Mouse (Mus musculus): Measurements from ENCODE around the gene Daam1. TPM values are rescaled to one million over a fixed set of nuclear protein-coding genes. Genes with fewer than 3 reads are reported as not detected.

The Daam1 gene
- polyA plus RNA-seq, 1 experiment, result 10.1 TPM

DNA sequence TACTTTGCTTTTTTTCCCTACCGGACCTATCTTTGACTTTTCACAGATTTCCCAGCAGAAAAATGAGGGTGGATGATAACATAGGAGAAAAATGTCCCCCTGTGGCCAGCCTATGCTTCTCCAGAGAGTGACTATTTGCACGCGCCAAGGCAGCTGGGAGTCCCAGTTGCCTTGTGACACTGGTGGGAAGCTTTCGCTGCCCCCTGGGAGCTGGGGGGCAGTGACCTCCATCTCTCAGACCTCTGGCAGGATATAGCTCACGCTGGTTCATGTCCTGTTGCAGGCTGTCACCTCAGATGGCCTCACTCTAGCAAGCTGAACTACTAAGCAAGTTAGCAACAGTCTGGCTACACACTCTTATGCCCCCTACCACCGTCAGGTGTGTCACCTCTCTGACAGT is 200.9 kb downstream of the Daam1 start:
- Histone ChIP-seq H3K79me2 (ENCODE audit: control insufficient read depth, insufficient read depth) (no peaks in the 10 kb centered on the region), H3ac (ENCODE audit: control insufficient read depth, insufficient read length) (no peak overlapping the region), H3K4me3 (no peak overlapping the region), H3K4me2 (ENCODE audit: low read depth) (no peak overlapping the region), H3K27me3 (ENCODE audit: control insufficient read depth, insufficient read depth, insufficient read length) (no peaks in the 10 kb centered on the region), H3K36me3 (ENCODE audit: control insufficient read depth, insufficient read depth) (no peaks in the 10 kb centered on the region)
- no peak for TF ChIP-seq MAX (IDR thresholded peaks at IDR 0.05; ENCODE audit: low read depth)
- no peak for TF ChIP-seq TCF3 (IDR thresholded peaks at IDR 0.05; ENCODE audit: insufficient read length, low read depth)
- TF ChIP-seq REST (IDR thresholded peaks at IDR 0.05; ENCODE audit: insufficient read depth, insufficient read length), result no peak
- TF ChIP-seq POLR2A (IDR thresholded peaks at IDR 0.05; ENCODE audit: insufficient read length, low read depth), result no peak
- TF ChIP-seq USF1 (IDR thresholded peaks at IDR 0.05; ENCODE audit: low read depth), result no peak
- no peak for TF ChIP-seq SRF (IDR thresholded peaks at IDR 0.05; ENCODE audit: control insufficient read depth, insufficient read length, low read depth)
- no peak for TF ChIP-seq CEBPB (IDR thresholded peaks at IDR 0.05; ENCODE audit: insufficient read depth, poor library complexity, severe bottlenecking)

DNA sequence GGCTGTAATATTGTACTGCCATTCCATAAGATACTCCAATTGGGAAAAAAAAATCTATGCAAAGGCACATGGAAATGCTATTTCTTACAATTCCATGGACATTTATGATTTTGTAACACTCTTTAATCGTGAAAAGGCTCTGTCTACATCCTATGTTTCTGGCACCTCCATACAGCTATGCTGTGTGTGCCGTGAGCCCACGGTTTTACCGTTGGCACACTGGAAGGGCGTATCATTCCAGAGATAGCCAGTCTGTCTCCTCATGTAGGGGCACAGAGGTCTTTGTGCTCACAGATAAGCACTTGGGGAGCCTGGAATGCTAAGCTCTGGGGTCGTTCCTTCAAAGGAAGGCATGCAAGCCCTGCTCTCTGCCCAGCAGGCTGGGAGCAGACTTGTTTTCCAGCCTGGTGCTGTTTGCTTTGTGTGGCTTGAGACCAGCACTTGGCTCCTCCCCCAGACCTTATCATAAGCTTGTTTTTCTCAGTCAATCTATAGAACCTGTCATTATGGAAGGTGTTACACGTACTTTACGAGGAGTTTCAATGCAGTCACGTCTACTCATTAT is 205.3 kb downstream of the Daam1 start:
- no peak overlapping the region for H3ac ChIP-seq (ENCODE audit: control insufficient read depth, insufficient read length)
- H3K36me3 ChIP-seq (ENCODE audit: control insufficient read depth, insufficient read depth), result no peaks in the 10 kb centered on the region
- TF ChIP-seq POLR2AphosphoS2 (IDR thresholded peaks at IDR 0.05; ENCODE audit: insufficient read length, low read depth) (no peak), E2F4 (IDR thresholded peaks at IDR 0.05; ENCODE audit: insufficient read depth) (no peak), TCF3 (IDR thresholded peaks at IDR 0.05; ENCODE audit: insufficient read length, low read depth) (no peak), USF1 (IDR thresholded peaks at IDR 0.05; ENCODE audit: low read depth) (no peak), REST (IDR thresholded peaks at IDR 0.05; ENCODE audit: insufficient read depth, insufficient read length) (no peak), MYOG (IDR thresholded peaks at IDR 0.05; ENCODE audit: control insufficient read depth in 1 of 3, insufficient read depth in 1 of 3, insufficient read length in 2 of 3, low read depth in 2 of 3) (no peak), SRF (IDR thresholded peaks at IDR 0.05; ENCODE audit: control insufficient read depth, insufficient read length, low read depth) (no peak)
- no peak overlapping the region for H3K4me2 ChIP-seq (ENCODE audit: low read depth)
- no peak overlapping the region for H3K4me3 ChIP-seq
- no peaks in the 10 kb centered on the region for H3K27me3 ChIP-seq (ENCODE audit: control insufficient read depth, insufficient read depth, insufficient read length)
- no peaks in the 10 kb centered on the region for H3K79me2 ChIP-seq (ENCODE audit: control insufficient read depth, insufficient read depth)

DNA sequence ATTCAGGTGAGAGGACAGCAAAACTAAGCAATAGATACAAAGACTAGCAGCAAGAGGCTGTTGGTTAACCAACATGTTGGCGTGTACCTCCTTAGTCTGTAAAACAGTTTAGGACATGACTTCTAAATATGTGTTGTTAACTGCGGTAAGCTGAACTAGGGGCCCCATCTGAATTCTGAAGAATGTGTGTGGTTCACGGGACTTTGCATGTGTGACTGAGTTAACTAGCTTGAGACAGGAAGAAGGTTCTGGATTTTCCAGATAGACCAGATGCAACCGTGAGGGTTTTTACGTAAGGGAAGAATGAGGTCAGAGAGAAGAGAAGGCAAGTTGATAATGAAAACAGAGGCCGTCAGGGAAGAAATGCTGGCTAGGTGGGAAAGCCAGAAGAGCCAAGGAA is 206.2 kb downstream of the Daam1 start:
- TF ChIP-seq TCF12 (IDR thresholded peaks at IDR 0.05; ENCODE audit: insufficient read depth, poor library complexity, severe bottlenecking) (no peak), POLR2A (IDR thresholded peaks at IDR 0.05; ENCODE audit: insufficient read length, low read depth) (no peak), POLR2AphosphoS2 (IDR thresholded peaks at IDR 0.05; ENCODE audit: insufficient read length, low read depth) (no peak), MYOD1 (IDR thresholded peaks at IDR 0.05; ENCODE audit: control insufficient read depth in 1 of 3, insufficient read length in 2 of 3, low read depth in 2 of 3) (no peak), REST (IDR thresholded peaks at IDR 0.05; ENCODE audit: insufficient read depth, insufficient read length) (no peak), SRF (IDR thresholded peaks at IDR 0.05; ENCODE audit: control insufficient read depth, insufficient read length, low read depth) (no peak), MAX (IDR thresholded peaks at IDR 0.05; ENCODE audit: low read depth) (no peak), E2F4 (IDR thresholded peaks at IDR 0.05; ENCODE audit: insufficient read depth) (no peak), MYOG (IDR thresholded peaks at IDR 0.05; ENCODE audit: control insufficient read depth in 1 of 3, insufficient read depth in 1 of 3, insufficient read length in 2 of 3, low read depth in 2 of 3) (no peak), TCF3 (IDR thresholded peaks at IDR 0.05; ENCODE audit: insufficient read length, low read depth) (no peak), CEBPB (IDR thresholded peaks at IDR 0.05; ENCODE audit: insufficient read depth, poor library complexity, severe bottlenecking) (no peak), USF1 (IDR thresholded peaks at IDR 0.05; ENCODE audit: low read depth) (no peak)
- no peaks in the 10 kb centered on the region for H3K27me3 ChIP-seq (ENCODE audit: control insufficient read depth, insufficient read depth, insufficient read length)
- H3K4me2 ChIP-seq (ENCODE audit: low read depth), result no peak overlapping the region
- no peak overlapping the region for H3K4me3 ChIP-seq
- H3K79me2 ChIP-seq (ENCODE audit: control insufficient read depth, insufficient read depth), result no peaks in the 10 kb centered on the region
- H3ac ChIP-seq (ENCODE audit: control insufficient read depth, insufficient read length), result no peak overlapping the region
- no peaks in the 10 kb centered on the region for H3K36me3 ChIP-seq (ENCODE audit: control insufficient read depth, insufficient read depth)

DNA sequence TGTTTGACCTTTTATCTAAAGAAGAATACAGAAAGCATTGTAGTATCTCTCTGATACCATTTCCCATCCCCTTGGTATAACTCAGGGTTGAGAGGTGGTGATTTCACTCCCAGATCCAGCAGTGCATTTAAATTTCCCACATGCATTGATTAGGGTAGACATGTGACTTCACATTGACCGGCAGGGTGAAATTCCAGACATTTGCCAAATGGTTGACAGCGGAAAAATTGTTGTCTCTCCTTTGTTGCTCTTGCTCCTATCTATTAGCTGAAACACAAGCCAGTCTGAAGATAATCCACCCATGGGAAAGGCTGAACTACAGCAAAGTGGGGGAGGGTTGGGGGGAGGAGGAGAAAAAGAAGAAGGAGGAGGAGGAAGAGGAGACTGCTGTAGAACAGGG is 208.0 kb downstream of the Daam1 start:
- Histone ChIP-seq H3K4me2 (ENCODE audit: low read depth) (no peak overlapping the region), H3K4me3 (no peak overlapping the region), H3K79me2 (ENCODE audit: control insufficient read depth, insufficient read depth) (no peaks in the 10 kb centered on the region), H3K27me3 (ENCODE audit: control insufficient read depth, insufficient read depth, insufficient read length) (no peaks in the 10 kb centered on the region), H3K36me3 (ENCODE audit: control insufficient read depth, insufficient read depth) (no peaks in the 10 kb centered on the region), H3ac (ENCODE audit: control insufficient read depth, insufficient read length) (no peak overlapping the region)
- TF ChIP-seq MYOG (IDR thresholded peaks at IDR 0.05; ENCODE audit: control insufficient read depth in 1 of 3, insufficient read depth in 1 of 3, insufficient read length in 2 of 3, low read depth in 2 of 3) (no peak), POLR2A (IDR thresholded peaks at IDR 0.05; ENCODE audit: insufficient read length, low read depth) (no peak), E2F4 (IDR thresholded peaks at IDR 0.05; ENCODE audit: insufficient read depth) (no peak), CEBPB (IDR thresholded peaks at IDR 0.05; ENCODE audit: insufficient read depth, poor library complexity, severe bottlenecking) (no peak), SRF (IDR thresholded peaks at IDR 0.05; ENCODE audit: control insufficient read depth, insufficient read length, low read depth) (no peak), MYOD1 (IDR thresholded peaks at IDR 0.05; ENCODE audit: control insufficient read depth in 1 of 3, insufficient read length in 2 of 3, low read depth in 2 of 3) (no peak), POLR2AphosphoS2 (IDR thresholded peaks at IDR 0.05; ENCODE audit: insufficient read length, low read depth) (no peak), TCF12 (IDR thresholded peaks at IDR 0.05; ENCODE audit: insufficient read depth, poor library complexity, severe bottlenecking) (no peak), USF1 (IDR thresholded peaks at IDR 0.05; ENCODE audit: low read depth) (no peak), MAX (IDR thresholded peaks at IDR 0.05; ENCODE audit: low read depth) (no peak), TCF3 (IDR thresholded peaks at IDR 0.05; ENCODE audit: insufficient read length, low read depth) (no peak), REST (IDR thresholded peaks at IDR 0.05; ENCODE audit: insufficient read depth, insufficient read length) (no peak)

DNA sequence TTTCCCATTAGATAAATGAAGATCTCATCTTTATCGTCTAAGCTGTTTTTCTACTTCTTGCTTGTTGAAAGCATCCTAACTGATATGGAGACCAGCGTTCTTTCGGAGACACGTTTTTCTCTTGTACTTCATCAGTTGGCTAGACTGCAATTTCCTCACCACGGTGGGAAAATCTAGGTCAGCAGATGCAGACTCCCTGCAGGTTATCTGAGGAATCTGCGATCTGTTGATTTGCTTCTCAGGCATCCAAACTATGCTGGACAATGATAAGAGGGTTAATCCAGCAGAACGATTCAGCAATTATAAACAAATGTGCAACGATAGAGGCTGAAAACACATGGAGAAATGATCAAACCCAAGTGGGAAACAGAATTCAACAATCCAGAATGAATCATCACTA is 208.6 kb downstream of the Daam1 start:
- TF ChIP-seq TCF3 (IDR thresholded peaks at IDR 0.05; ENCODE audit: insufficient read length, low read depth), result no peak
- TF ChIP-seq MYOG (IDR thresholded peaks at IDR 0.05; ENCODE audit: control insufficient read depth in 1 of 3, insufficient read depth in 1 of 3, insufficient read length in 2 of 3, low read depth in 2 of 3), result no peak
- no peak for TF ChIP-seq POLR2AphosphoS2 (IDR thresholded peaks at IDR 0.05; ENCODE audit: insufficient read length, low read depth)
- TF ChIP-seq TCF12 (IDR thresholded peaks at IDR 0.05; ENCODE audit: insufficient read depth, poor library complexity, severe bottlenecking), result no peak
- no peak for TF ChIP-seq POLR2A (IDR thresholded peaks at IDR 0.05; ENCODE audit: insufficient read length, low read depth)
- no peak for TF ChIP-seq E2F4 (IDR thresholded peaks at IDR 0.05; ENCODE audit: insufficient read depth)
- no peak for TF ChIP-seq REST (IDR thresholded peaks at IDR 0.05; ENCODE audit: insufficient read depth, insufficient read length)
- TF ChIP-seq SRF (IDR thresholded peaks at IDR 0.05; ENCODE audit: control insufficient read depth, insufficient read length, low read depth), result no peak
- no peak for TF ChIP-seq CEBPB (IDR thresholded peaks at IDR 0.05; ENCODE audit: insufficient read depth, poor library complexity, severe bottlenecking)
- no peak for TF ChIP-seq USF1 (IDR thresholded peaks at IDR 0.05; ENCODE audit: low read depth)
- no peak for TF ChIP-seq MYOD1 (IDR thresholded peaks at IDR 0.05; ENCODE audit: control insufficient read depth in 1 of 3, insufficient read length in 2 of 3, low read depth in 2 of 3)
- TF ChIP-seq MAX (IDR thresholded peaks at IDR 0.05; ENCODE audit: low read depth), result no peak

More for the DNA sequence above, 208.6 kb downstream of the Daam1 start:
- no peak overlapping the region for H3K4me3 ChIP-seq
- H3K36me3 ChIP-seq (ENCODE audit: control insufficient read depth, insufficient read depth), result no peaks in the 10 kb centered on the region
- H3ac ChIP-seq (ENCODE audit: control insufficient read depth, insufficient read length), result no peak overlapping the region
- no peaks in the 10 kb centered on the region for H3K79me2 ChIP-seq (ENCODE audit: control insufficient read depth, insufficient read depth)
- no peak overlapping the region for H3K4me2 ChIP-seq (ENCODE audit: low read depth)
- no peaks in the 10 kb centered on the region for H3K27me3 ChIP-seq (ENCODE audit: control insufficient read depth, insufficient read depth, insufficient read length)
